Mouse (Mus musculus) liver, embryonic 14.5 days (tissue): ENCODE data around the gene Slc7a5.

Experiments
- CTCF ChIP-seq: IDR thresholded peaks from 2 replicates; pipeline ENCODE4 v1.5.1; 2016; ENCODE audit warnings: antibody characterized with exemption, low read depth, control low read depth
- EP300 ChIP-seq: IDR thresholded peaks from 2 replicates; pipeline ENCODE4 v1.6.1; 2016; ENCODE audit warnings: antibody characterized with exemption, low read depth

DNA sequence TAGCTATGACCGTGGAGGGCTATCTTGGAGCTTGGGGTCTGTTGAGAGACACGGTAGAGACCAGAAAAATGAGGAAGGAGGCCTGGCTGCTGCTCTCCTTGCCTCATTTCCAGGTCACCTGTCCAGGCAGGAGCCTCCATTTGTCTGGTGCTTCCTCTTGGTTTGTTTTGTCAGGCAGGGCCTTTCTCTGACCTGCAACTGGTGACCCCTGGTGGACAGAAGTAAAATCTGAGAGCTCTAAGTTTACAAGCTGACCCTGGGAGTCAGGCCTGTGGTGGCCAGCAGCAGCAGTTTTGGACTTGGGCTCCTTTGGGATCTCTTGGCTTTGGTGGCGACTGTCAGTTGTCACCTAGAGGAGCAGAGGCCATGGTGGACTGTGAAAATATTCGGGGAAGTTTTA lies 27.0 kb upstream of the Slc7a5 start:
- peak; percentile 68 for TF ChIP-seq CTCF
- TF ChIP-seq EP300: no peak
